Mouse (Mus musculus) heart, embryonic 14.5 days (tissue): ENCODE data around the gene Gm20425. TPM values are rescaled to one million over a fixed set of nuclear protein-coding genes. Genes with fewer than 3 reads are reported as not detected.
"Not testable (repeated sequence)": the region's sequence is repeated elsewhere in the genome, so short reads cannot be mapped to it uniquely, and the experiment has no call there.

ENCODE experiments used
- ATAC-seq: fragments of 200-750 bp; cut with Nextera tagmentation; 2 replicates; pipeline ENCODE4 v1.8.0; 2017; ENCODE audit warnings: low read depth, moderate TSS enrichment; ENCODE audit not compliant: insufficient number of reproducible peaks, insufficient read depth, low FRiP score
- H3K27ac ChIP-seq, 2 experiments: fragments of 200-500 bp in 1 of 2; fragments of 300-500 bp in 1 of 2; sonication (generic) in 1 of 2; replicated peaks in 1 of 2; 2 replicates each; pipeline ENCODE4 v1.5.1; 2012 to 2014; ENCODE audit warnings: low read depth in 2 of 2, low read length in 2 of 2, control low read depth in 1 of 2, mild to moderate bottlenecking in 1 of 2, mixed read lengths in 1 of 2; ENCODE audit not compliant: control insufficient read depth in 1 of 2, insufficient read depth in 1 of 2
- H3K27me3 ChIP-seq: fragments of 300-500 bp; sonication (generic); 2 replicates; pipeline ENCODE4 v1.6.1; 2014; ENCODE audit warnings: mild to moderate bottlenecking, low read length, control low read depth; ENCODE audit not compliant: control insufficient read depth, insufficient read depth
- H3K36me3 ChIP-seq: fragments of 300-500 bp; sonication (generic); 2 replicates; pipeline ENCODE4 v1.6.1; 2014; ENCODE audit warnings: mild to moderate bottlenecking, control low read depth, low read length, mixed read lengths; ENCODE audit not compliant: control insufficient read depth, insufficient read depth
- H3K4me1 ChIP-seq, 2 experiments: fragments of 200-500 bp in 1 of 2; fragments of 300-500 bp in 1 of 2; sonication (generic) in 1 of 2; 2 replicates each; pipeline ENCODE4 v1.6.1; 2012 to 2014; ENCODE audit warnings: low read length in 2 of 2, control low read depth in 1 of 2, mixed read lengths in 1 of 2; ENCODE audit not compliant: control insufficient read depth in 2 of 2, insufficient read depth in 2 of 2
- H3K4me2 ChIP-seq: fragments of 300-500 bp; sonication (generic); 2 replicates; pipeline ENCODE4 v1.6.1; 2014; ENCODE audit warnings: mild to moderate bottlenecking, low read length
- H3K4me3 ChIP-seq, 2 experiments: fragments of 200-500 bp in 1 of 2; fragments of 300-500 bp in 1 of 2; sonication (generic) in 1 of 2; 2 replicates each; pipeline ENCODE4 v1.5.1; 2012 to 2014; ENCODE audit warnings: low read length in 2 of 2, mild to moderate bottlenecking in 2 of 2, control low read depth in 1 of 2, low read depth in 1 of 2, moderate library complexity in 1 of 2; ENCODE audit not compliant: control insufficient read depth in 1 of 2, insufficient read depth in 1 of 2
- H3K9ac ChIP-seq: fragments of 300-500 bp; sonication (generic); 2 replicates; pipeline ENCODE4 v1.6.1; 2014; ENCODE audit warnings: mild to moderate bottlenecking, low read length
- H3K9me3 ChIP-seq: fragments of 300-500 bp; sonication (generic); 2 replicates; pipeline ENCODE4 v1.6.1; 2016; ENCODE audit warnings: low read length, control low read depth; ENCODE audit not compliant: control insufficient read depth
- WGBS: fragments of 180-500 bp; shearing (Covaris S2); extraction: QIAGEN DNeasy Blood & Tissue Kit; methylation state at CpG from one replicate; pipeline ENCODE4 v1.1.7; 2014; 5-methylcytosine and 5-hydroxymethylcytosine counted together
- polyA plus RNA-seq: library from polyadenylated mRNA; unstranded; fragments of >200 nt; fragmentation: Nextera tagmentation; extraction: Ambion mirVana; gene quantifications from 2 replicates; pipeline ENCODE4 v1.2.1, GENCODE M21; 2014

The Gm20425 gene
- polyA plus RNA-seq, 1 experiment from 2014 or later: not detected

DNA sequence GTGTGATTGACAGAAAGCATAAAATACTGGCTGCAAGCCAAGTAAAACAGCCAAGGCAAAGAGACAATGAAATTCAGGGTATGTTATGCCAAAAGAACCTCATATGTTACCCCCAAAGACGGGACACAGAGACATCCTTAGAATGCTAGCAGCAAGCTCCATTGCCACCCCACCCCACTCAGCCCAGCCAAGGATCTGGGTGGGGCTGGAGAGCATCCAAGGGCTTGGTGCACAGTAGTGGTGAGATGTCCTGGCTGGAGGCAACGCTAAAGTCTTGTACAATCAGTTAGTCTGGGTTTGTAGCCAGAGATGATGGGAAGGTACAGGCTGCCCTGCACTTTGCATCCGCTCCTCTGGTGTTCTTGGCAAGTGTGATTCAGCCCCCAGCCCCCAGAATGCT is 49.8 kb downstream of the Gm20425 start:
- peaks cover 5 to 8% of the 10 kb centered on the region in 2 experiments for H3K4me1 ChIP-seq
- WGBS: 60% methylated on average over 3 of the region's 3 CpGs
- peak overlapping the region in 1 of 2 experiments; percentile 64; a peak in 2 of 4 replicates for H3K27ac ChIP-seq
- no peaks in the 10 kb centered on the region for H3K36me3 ChIP-seq
- H3K9me3 ChIP-seq: no peaks in the 10 kb centered on the region
- H3K9ac ChIP-seq: peak overlapping the region; percentile 77; the same call in 1 of the 2 replicates
- no peaks in the 10 kb centered on the region for H3K27me3 ChIP-seq
- H3K4me2 ChIP-seq: peak overlapping the region; percentile 86
- ATAC-seq: no peak; the same call in 1 of the 2 replicates
- peak overlapping the region; percentile 54 to 72; a peak in 3 of 4 replicates for H3K4me3 ChIP-seq

DNA sequence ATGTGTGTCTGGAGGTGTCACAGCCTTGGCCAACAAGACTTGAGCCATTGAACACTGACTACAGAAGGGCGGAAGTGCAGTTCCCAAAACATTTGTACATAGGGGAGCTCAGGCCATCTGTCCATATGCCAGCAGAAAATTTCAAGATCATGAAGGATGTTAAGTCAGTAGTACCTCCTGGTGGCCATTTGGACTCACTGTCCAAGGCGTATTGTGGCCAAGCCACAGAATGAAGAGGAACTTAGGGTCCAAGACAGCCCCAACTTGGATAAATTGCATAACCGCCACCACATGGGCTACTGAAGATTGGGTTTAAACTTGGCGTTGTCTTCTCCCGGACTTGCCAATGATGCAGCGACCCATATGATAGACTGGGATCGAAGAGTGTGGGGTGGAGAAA is 54.4 kb downstream of the Gm20425 start:
- no peak overlapping the region for H3K4me3 ChIP-seq
- H3K9ac ChIP-seq: no peak overlapping the region
- no peak overlapping the region for H3K4me2 ChIP-seq
- no peak overlapping the region for H3K27ac ChIP-seq
- WGBS: 92% methylated on average over 7 of the region's 7 CpGs
- peaks cover 5 to 8% of the 10 kb centered on the region in 2 experiments for H3K4me1 ChIP-seq
- no peaks in the 10 kb centered on the region for H3K27me3 ChIP-seq
- ATAC-seq: no peak
- H3K36me3 ChIP-seq: no peaks in the 10 kb centered on the region
- no peaks in the 10 kb centered on the region for H3K9me3 ChIP-seq

DNA sequence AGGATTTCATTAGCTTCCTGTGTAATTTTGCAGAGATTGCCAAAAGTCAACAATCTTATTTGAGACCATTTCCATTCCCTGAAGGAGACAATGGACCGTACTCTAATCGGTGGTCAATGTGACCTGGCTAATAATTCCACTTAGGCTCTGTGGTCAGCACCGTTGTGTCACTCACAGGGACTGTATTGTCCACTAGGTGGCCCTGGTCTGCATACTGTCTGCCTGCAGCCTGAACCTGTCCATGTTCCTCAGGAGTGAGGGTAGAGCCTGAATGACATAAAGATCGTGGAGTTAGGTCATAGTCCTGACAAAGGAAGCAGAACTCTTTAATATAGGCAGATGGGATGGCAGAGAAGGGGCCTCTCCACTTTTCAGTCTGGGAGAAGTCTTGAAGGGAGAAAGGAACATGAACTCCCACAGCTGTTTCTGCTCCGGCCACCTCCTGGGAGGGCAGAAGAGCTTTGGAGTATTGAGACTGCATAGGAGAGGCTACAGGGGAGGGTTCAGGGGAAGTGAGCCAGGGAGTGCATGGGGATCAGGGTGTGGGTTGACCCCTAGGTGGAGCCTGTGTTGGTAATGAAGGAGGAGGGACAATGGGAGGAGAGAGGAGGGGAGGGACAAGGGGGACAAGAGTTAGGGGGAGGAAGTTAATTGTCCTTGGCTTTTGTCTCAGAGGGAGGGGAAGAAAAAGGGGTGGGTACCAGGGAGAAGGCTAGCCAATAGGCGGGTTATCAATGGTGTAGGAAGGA is 55.2 kb downstream of the Gm20425 start:
- no peak for ATAC-seq
- WGBS: 53% methylated on average over 6 of the region's 6 CpGs
- Histone ChIP-seq H3K27me3 (no peaks in the 10 kb centered on the region), H3K9me3 (no peaks in the 10 kb centered on the region), H3K4me2 (no peak overlapping the region), H3K27ac (no peak overlapping the region), H3K4me1 (0 out of 4 replicates have a peak, but pooled peaks cover 0 to under 1% of the 10 kb centered on the region in 2 experiments), H3K36me3 (no peaks in the 10 kb centered on the region), H3K9ac (no peak overlapping the region), H3K4me3 (no peak overlapping the region)

DNA sequence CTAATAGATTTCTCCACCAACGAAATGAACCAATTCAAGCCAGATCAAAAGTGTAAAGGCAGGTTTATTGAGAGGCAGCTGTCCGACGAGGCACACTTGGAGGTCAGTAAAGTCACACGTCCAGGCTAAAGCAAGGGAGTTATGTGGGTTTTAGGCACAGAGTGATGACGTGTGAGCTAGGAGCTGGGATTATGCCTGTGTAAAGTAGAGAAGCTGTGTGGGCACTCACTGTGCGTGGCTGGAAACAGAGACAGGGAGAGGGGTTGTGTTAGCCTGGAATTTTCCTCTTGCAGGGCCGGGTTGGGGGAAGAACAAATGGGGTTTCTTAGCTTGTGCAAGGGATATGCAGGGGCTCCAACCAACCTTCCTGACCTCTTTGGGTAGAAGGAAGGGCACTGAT is 61.3 kb downstream of the Gm20425 start:
- no peak for ATAC-seq
- Histone ChIP-seq H3K4me3 (no peak overlapping the region), H3K9me3 (no peaks in the 10 kb centered on the region), H3K4me1 (no peaks in the 10 kb centered on the region), H3K9ac (no peak overlapping the region), H3K36me3 (no peaks in the 10 kb centered on the region), H3K4me2 (no peak overlapping the region), H3K27ac (no peak overlapping the region), H3K27me3 (no peaks in the 10 kb centered on the region; the same call in 1 of the 2 replicates)
- 44% methylated on average over 7 of the region's 7 CpGs for WGBS

DNA sequence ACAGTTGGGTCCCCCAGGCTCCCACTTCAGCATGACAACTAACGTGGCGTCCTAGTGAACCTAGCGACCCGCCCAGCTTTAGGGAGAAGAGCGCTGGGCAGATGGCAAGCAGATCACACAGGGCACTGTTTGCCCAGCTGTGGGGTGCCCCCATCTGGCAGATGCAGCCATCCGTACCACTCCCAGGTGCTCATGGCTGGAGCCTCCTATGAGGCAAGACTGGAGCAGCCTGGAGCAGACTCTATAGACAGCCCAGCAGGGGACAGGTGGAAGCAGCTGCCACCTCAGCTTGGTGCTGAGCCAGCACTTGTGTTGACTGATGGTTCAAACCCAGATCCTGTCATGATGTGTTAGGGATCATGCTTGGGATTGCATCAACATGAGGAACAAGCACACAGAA is 62.1 kb downstream of the Gm20425 start:
- no peak for ATAC-seq
- H3K4me3 ChIP-seq: no peak overlapping the region
- WGBS: 75% methylated on average over 6 of the region's 6 CpGs

DNA sequence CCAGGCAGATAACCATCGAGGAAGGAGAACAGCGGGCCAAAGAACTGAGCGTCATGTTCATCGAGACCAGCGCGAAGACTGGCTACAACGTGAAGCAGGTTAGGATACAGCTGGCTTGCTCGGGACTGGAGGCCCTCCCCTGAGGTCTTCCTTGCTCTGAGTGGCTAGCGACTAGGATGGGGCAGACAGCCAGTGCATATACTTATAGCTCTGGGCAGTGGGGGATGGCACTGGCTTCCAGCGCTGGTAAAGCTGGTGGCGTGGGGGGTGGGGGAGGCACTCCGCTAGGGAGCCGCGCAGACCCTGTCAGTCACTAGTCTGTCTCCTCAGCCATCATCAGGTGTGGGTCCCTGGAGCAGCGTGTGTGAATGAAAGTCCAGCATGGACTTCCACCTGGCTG is 66.3 kb downstream of the Gm20425 start:
- no peaks in the 10 kb centered on the region; the same call in 1 of the 2 replicates for H3K27me3 ChIP-seq
- H3K36me3 ChIP-seq: no peaks in the 10 kb centered on the region
- 68% methylated on average over 15 of the region's 15 CpGs for WGBS
- no peaks in the 10 kb centered on the region; a peak in 1 of 4 replicates for H3K4me1 ChIP-seq
- no peak for ATAC-seq
- H3K9me3 ChIP-seq: no peaks in the 10 kb centered on the region
- no peak overlapping the region for H3K27ac ChIP-seq
- H3K9ac ChIP-seq: no peak overlapping the region
- no peak overlapping the region for H3K4me3 ChIP-seq
- no peak overlapping the region for H3K4me2 ChIP-seq

More for the DNA sequence above, 62.1 kb downstream of the Gm20425 start:
- Histone ChIP-seq H3K9me3 (no peaks in the 10 kb centered on the region), H3K9ac (no peak overlapping the region), H3K4me2 (no peak overlapping the region), H3K4me1 (no peaks in the 10 kb centered on the region; a peak in 1 of 4 replicates), H3K36me3 (no peaks in the 10 kb centered on the region), H3K27me3 (no peaks in the 10 kb centered on the region; the same call in 1 of the 2 replicates), H3K27ac (no peak overlapping the region)

DNA sequence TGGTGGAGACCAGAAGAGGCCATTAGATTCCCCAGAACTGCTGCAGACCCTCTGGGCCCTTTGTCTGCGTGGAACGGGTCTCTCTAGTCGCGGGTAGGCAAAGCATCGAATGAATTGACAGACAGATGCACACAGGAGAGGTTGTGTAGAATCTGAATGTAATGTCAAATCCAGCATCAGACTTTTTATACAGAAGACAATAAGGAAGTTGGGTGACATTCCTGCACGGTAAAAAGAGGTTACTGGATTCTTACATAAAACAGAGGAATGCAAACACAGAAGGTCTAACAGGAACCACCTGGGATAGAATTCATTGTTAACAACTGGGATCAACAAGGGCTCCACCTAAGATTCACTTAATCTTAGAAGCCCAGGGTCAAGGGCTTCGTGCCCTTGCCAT is 74.9 kb downstream of the Gm20425 start:
- not testable (repeated sequence) for ATAC-seq, H3K27me3 ChIP-seq, H3K4me2 ChIP-seq, H3K27ac ChIP-seq, H3K36me3 ChIP-seq, H3K9ac ChIP-seq, H3K4me3 ChIP-seq, H3K9me3 ChIP-seq, H3K4me1 ChIP-seq
- WGBS: 84% methylated on average over 7 of the region's 7 CpGs
